9 mouse cellular contexts compared by ENCODE assay signal in the genomic region with DNA sequence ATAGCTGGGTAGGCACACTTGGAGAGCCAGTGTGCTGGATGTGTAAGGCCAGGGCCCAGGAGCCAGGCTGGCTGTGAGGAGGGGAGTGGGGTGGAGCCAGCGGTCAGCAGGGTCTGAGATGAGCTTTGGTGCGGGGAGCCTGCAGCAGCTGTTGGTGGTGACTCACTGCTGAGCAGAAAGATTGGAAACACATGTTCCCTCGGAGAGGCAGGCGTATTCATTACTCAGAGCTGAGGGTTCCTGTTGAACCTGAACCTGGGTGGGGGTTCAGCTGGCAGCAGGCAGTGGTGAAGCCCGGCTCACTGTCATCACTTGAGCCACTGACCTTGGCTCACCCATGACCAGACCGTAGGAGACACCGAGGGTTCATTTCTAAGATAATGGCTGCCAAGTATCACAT. TPM values are rescaled to one million over a fixed set of nuclear protein-coding genes. Genes with fewer than 3 reads are reported as not detected.
A peak's percentile ranks its signal among the peaks of the same experiment; 100 is the strongest.
DNase-seq lines count a peak whose midpoint lies in the region; ATAC-seq lines count a peak whose summit lies in the region.
"Had no signal": no experiment of that assay in that cellular context is flagged by ENCODE, and none has a peak within 500 bp of the region (broad histone marks: within the 10 kb centered on the region; RNA-seq: fewer than 3 reads in every experiment).

No protein-coding gene starts in this region.

- H3K27me3 ChIP-seq in midbrain, embryonic 10.5 days (ENCODE audit: low read depth, poor library complexity, severe bottlenecking) = peaks cover 9% of the 10 kb centered on the region; the same call in 1 of the 2 replicates
- no peaks in the 10 kb centered on the region for H3K27me3 ChIP-seq in midbrain, embryonic 15.5 days (replicated peaks)
- no peaks in the 10 kb centered on the region for H3K27me3 ChIP-seq in heart, embryonic 13.5 days (replicated peaks)

- 74% methylated on average over 7 of the region's 7 CpGs for WGBS in midbrain, embryonic 10.5 days
- 85% methylated on average over 7 of the region's 7 CpGs for WGBS in midbrain, embryonic 15.5 days
- 44% methylated on average over 7 of the region's 7 CpGs for WGBS in heart, embryonic 13.5 days

- peaks cover 30% of the 10 kb centered on the region for H3K4me1 ChIP-seq in midbrain, embryonic 10.5 days
- H3K4me1 ChIP-seq in midbrain, embryonic 15.5 days = peaks cover 12% of the 10 kb centered on the region
- peaks cover 59% of the 10 kb centered on the region for H3K4me1 ChIP-seq in heart, embryonic 13.5 days

- no peak for ATAC-seq in midbrain, embryonic 15.5 days (replicated peaks)
- no peak for ATAC-seq in heart, embryonic 13.5 days (ENCODE audit: extremely low read depth, insufficient number of reproducible peaks, low FRiP score, low TSS enrichment)

- H3K9me3 ChIP-seq in midbrain, embryonic 10.5 days (replicated peaks) = no peaks in the 10 kb centered on the region; the same call in 1 of the 2 replicates
- no peaks in the 10 kb centered on the region for H3K9me3 ChIP-seq in midbrain, embryonic 15.5 days
- H3K9me3 ChIP-seq in heart, embryonic 13.5 days = no peaks in the 10 kb centered on the region

- peak; percentile 25 for DNase-seq in midbrain, embryonic 10.5 days (ENCODE audit: low spot score)
- DNase-seq in embryo, embryonic 11 days = peak; percentile 77
- peak; percentile 50 to 82 for DNase-seq in lung, postnatal 4 days
- DNase-seq in c-Kit-positive CD71-positive TER-119-positive erythroid progenitor cells, embryonic 14.5 days (ENCODE audit: low spot score) = no peak
- no peak for DNase-seq in frontal cortex, postnatal 14 days (ENCODE audit: low spot score in 2 of 2)
- no peak for DNase-seq in natural killer cell, adult 2 months (ENCODE audit: low spot score in 2 of 2)

- H3K36me3 ChIP-seq in midbrain, embryonic 10.5 days = no peaks in the 10 kb centered on the region
- no peaks in the 10 kb centered on the region for H3K36me3 ChIP-seq in midbrain, embryonic 15.5 days (replicated peaks)
- no peaks in the 10 kb centered on the region for H3K36me3 ChIP-seq in heart, embryonic 13.5 days

- H3K4me3 ChIP-seq in midbrain, embryonic 10.5 days = no peak overlapping the region
- no peak overlapping the region for H3K4me3 ChIP-seq in midbrain, embryonic 15.5 days
- no peak overlapping the region for H3K4me3 ChIP-seq in heart, embryonic 13.5 days

- H3K9ac ChIP-seq in midbrain, embryonic 15.5 days = no peak overlapping the region
- no peak overlapping the region for H3K9ac ChIP-seq in heart, embryonic 13.5 days

- no peak overlapping the region for H3K4me2 ChIP-seq in midbrain, embryonic 15.5 days
- no peak overlapping the region for H3K4me2 ChIP-seq in heart, embryonic 13.5 days

- no peak overlapping the region for H3K27ac ChIP-seq in midbrain, embryonic 10.5 days (replicated peaks)
- H3K27ac ChIP-seq in midbrain, embryonic 15.5 days = no peak overlapping the region
- H3K27ac ChIP-seq in heart, embryonic 13.5 days (replicated peaks) = peak overlapping the region; percentile 67

RNA-seq across cellular contexts. Expression of gene Timp2, which starts 9.6 kb away (rescaled TPM):
- polyA plus RNA-seq in midbrain, embryonic 10.5 days (2016; fragmentation: Nextera tagmentation; extraction: Ambion mirVana) = 29.0 and 32.1 TPM in 2 replicates
- polyA plus RNA-seq in midbrain, embryonic 15.5 days (2015; fragmentation: Nextera tagmentation; extraction: Ambion mirVana) = 83.4 and 83.6 TPM in 2 replicates
- polyA plus RNA-seq in heart, embryonic 13.5 days (2015; fragmentation: Nextera tagmentation; extraction: Ambion mirVana) = 61.0 and 63.6 TPM in 2 replicates

RNA-seq across cellular contexts. Expression of gene Cep295nl, which starts 22.9 kb away (rescaled TPM):
- polyA plus RNA-seq in midbrain, embryonic 10.5 days (2016; fragmentation: Nextera tagmentation; extraction: Ambion mirVana) = 0.06 and 0.21 TPM in 2 replicates
- 0.09 and 0.27 TPM in 2 replicates for polyA plus RNA-seq in midbrain, embryonic 15.5 days (2015; fragmentation: Nextera tagmentation; extraction: Ambion mirVana)
- polyA plus RNA-seq in heart, embryonic 13.5 days (2015; fragmentation: Nextera tagmentation; extraction: Ambion mirVana) = 0.15 and 0.27 TPM in 2 replicates
- polyA plus RNA-seq: liver, adult 2 months had no signal

RNA-seq across cellular contexts. Expression of gene Lgals3bp, which starts 36.7 kb away (rescaled TPM):
- 0.68 and 1.7 TPM in 2 replicates for polyA plus RNA-seq in midbrain, embryonic 10.5 days (2016; fragmentation: Nextera tagmentation; extraction: Ambion mirVana)
- polyA plus RNA-seq in midbrain, embryonic 15.5 days (2015; fragmentation: Nextera tagmentation; extraction: Ambion mirVana) = 5.1 and 6.7 TPM in 2 replicates
- polyA plus RNA-seq in heart, embryonic 13.5 days (2015; fragmentation: Nextera tagmentation; extraction: Ambion mirVana) = 7.3 and 8.8 TPM in 2 replicates

RNA-seq across cellular contexts. Expression of gene Cant1, which starts 53.7 kb away (rescaled TPM):
- 22.8 and 23.3 TPM in 2 replicates for polyA plus RNA-seq in midbrain, embryonic 10.5 days (2016; fragmentation: Nextera tagmentation; extraction: Ambion mirVana)
- polyA plus RNA-seq in midbrain, embryonic 15.5 days (2015; fragmentation: Nextera tagmentation; extraction: Ambion mirVana) = 30.6 and 35.1 TPM in 2 replicates
- 18.9 and 19.1 TPM in 2 replicates for polyA plus RNA-seq in heart, embryonic 13.5 days (2015; fragmentation: Nextera tagmentation; extraction: Ambion mirVana)

Comparison
In these comparisons a context has a peak if more than half of its experiments do, and no peak if none do; other contexts are left out.
1. DNase-seq: peak in midbrain, embryonic 10.5 days (single experiment), embryo, embryonic 11 days (single experiment) and lung, postnatal 4 days (2 of 2); none in c-Kit-positive CD71-positive TER-119-positive erythroid progenitor cells, embryonic 14.5 days (single experiment), frontal cortex, postnatal 14 days (0 of 2) and natural killer cell, adult 2 months (0 of 2).